Mouse (Mus musculus): Measurements from ENCODE around the gene Ccn2.

Gene Ccn2

DNA sequence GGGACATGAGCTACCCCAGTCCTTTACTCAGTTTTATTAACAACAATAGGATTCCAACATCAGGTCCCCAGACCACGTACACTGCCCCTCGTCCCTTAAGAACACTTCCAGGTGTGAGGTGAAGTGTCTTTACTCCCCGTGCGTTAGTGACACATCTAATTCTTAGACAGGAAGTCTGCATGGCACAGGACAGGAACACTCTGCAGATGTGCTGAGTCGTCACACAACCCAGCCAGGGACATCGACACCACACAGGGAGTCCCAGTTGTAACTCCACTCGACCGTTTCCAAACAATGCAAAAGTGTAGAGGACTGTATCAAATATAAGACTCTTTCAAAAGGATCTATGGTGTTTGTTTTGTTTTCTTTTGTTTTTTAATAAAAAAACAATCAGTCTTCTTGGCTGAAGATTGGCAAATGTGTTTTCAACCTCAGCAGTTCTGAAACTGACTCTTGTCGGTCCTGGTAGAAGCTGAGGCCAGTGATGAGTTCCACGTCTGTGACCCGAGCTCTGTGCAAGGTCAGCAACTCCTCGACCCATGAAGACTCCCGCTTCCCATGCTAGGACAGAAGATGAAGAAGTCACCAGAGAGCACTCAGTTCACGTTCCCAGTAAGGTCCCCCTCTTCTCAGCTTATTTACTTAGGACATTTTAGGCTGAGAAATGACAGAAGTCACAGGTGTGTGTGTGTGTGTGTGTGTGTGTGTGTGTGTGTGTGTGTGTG lies 46.3 kb downstream of the Ccn2 start:
- DNase-seq (ENCODE audit: low spot score in 2 of 2), result no peak

- no peak for DNase-seq (ENCODE audit: low spot score in 2 of 2)
These were observed 47.7 kb downstream of the Ccn2 start for GRCm38 (mm10) chr10:24642796-24643580.

- DNase-seq (ENCODE audit: low spot score in 2 of 2), result no peak
These were observed 49.9 kb downstream of the Ccn2 start for GRCm38 (mm10) chr10:24645169-24645568.
